21 mouse cellular contexts compared by ENCODE assay signal in the genomic region with DNA sequence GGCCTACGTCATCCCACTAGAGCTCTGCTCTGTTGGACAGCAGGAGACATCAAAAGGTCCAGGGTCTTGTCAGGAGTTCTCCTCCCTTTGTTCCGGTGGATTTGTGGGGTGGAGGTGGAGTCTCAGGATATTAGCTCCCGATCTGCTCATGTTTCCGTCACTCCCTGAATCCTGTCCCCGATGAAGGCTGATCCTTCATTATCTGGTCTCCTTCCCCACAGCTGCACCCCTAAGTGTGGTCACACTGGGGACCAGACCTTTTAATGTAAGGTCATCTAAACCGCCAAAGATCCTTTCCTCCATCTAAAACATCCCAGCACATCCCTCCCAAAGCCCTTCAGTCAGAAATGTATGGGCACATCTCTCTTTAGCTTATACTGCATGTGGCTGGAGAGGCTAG.
DNase-seq lines count a peak whose midpoint lies in the region; ATAC-seq and TF ChIP-seq lines count a peak whose summit lies in the region.
"Had no signal": no experiment of that assay in that cellular context is flagged by ENCODE, and none has a peak within 500 bp of the region (broad histone marks: within the 10 kb centered on the region; RNA-seq: fewer than 3 reads in every experiment).

No protein-coding gene starts in this region.

- WGBS in heart, adult 2 months, result 92% methylated on average over 6 of the region's 6 CpGs
- 77% methylated on average over 6 of the region's 6 CpGs for WGBS in heart, embryonic 12.5 days
- 42% methylated on average over 6 of the region's 6 CpGs for WGBS in kidney, embryonic 16.5 days
- WGBS in stomach, postnatal 0 days, result 95% methylated on average over 6 of the region's 6 CpGs

- H3K36me3 ChIP-seq in heart, adult 2 months (ENCODE audit: control insufficient read depth, insufficient read depth, low read length), result peaks cover 2% of the 10 kb centered on the region; the same call in 1 of the 2 replicates
- H3K36me3 ChIP-seq in heart, embryonic 12.5 days, result no peaks in the 10 kb centered on the region
- no peaks in the 10 kb centered on the region for H3K36me3 ChIP-seq in kidney, embryonic 16.5 days (ENCODE audit: insufficient read depth, low read length)
- no peaks in the 10 kb centered on the region for H3K36me3 ChIP-seq in stomach, postnatal 0 days (ENCODE audit: control insufficient read depth, insufficient read depth, low read length)
- H3K36me3 ChIP-seq: forebrain, embryonic 10.5 days; heart, embryonic 13.5 days; hindbrain, embryonic 10.5 days; hindbrain, embryonic 13.5 days; intestine, embryonic 15.5 days had no signal

- H3K27me3 ChIP-seq in heart, adult 2 months (ENCODE audit: control insufficient read depth, insufficient read depth, low read length), result no peaks in the 10 kb centered on the region
- H3K27me3 ChIP-seq in heart, embryonic 12.5 days (replicated peaks), result no peaks in the 10 kb centered on the region
- no peaks in the 10 kb centered on the region for H3K27me3 ChIP-seq in kidney, embryonic 16.5 days (ENCODE audit: insufficient read depth, low read length)
- no peaks in the 10 kb centered on the region for H3K27me3 ChIP-seq in stomach, postnatal 0 days (ENCODE audit: control insufficient read depth, insufficient read depth, low read length)
- H3K27me3 ChIP-seq: forebrain, embryonic 13.5 days; heart, embryonic 13.5 days; hindbrain, embryonic 13.5 days; intestine, embryonic 15.5 days had no signal

- H3K4me2 ChIP-seq in heart, embryonic 12.5 days, result no peak overlapping the region
- no peak overlapping the region for H3K4me2 ChIP-seq in kidney, embryonic 16.5 days (replicated peaks; ENCODE audit: low read depth, low read length)
- H3K4me2 ChIP-seq in stomach, postnatal 0 days (replicated peaks; ENCODE audit: low read depth), result no peak overlapping the region
- H3K4me2 ChIP-seq: forebrain, embryonic 13.5 days; heart, embryonic 13.5 days; hindbrain, embryonic 13.5 days; intestine, embryonic 15.5 days had no signal

- no peak for ATAC-seq in heart, embryonic 12.5 days (ENCODE audit: insufficient number of reproducible peaks, low FRiP score)
- ATAC-seq in kidney, embryonic 16.5 days (ENCODE audit: low FRiP score, low TSS enrichment), result no peak
- no peak for ATAC-seq in stomach, postnatal 0 days (ENCODE audit: low FRiP score, low TSS enrichment)
- ATAC-seq: CD4-positive, CD25-positive, alpha-beta regulatory T cell, adult 4 months; forebrain, embryonic 13.5 days; forebrain, embryonic 16.5 days; hindbrain, embryonic 16.5 days; intestine, embryonic 15.5 days had no signal

- no peaks in the 10 kb centered on the region for H3K79me2 ChIP-seq in heart, adult 2 months (replicated peaks; ENCODE audit: control insufficient read depth, insufficient read depth, low read length)

- peaks cover 23% of the 10 kb centered on the region for H3K4me1 ChIP-seq in heart, adult 2 months (ENCODE audit: control insufficient read depth, insufficient read depth, low read length)
- H3K4me1 ChIP-seq in heart, embryonic 12.5 days (replicated peaks), result peaks cover 37% of the 10 kb centered on the region
- peaks cover 48% of the 10 kb centered on the region for H3K4me1 ChIP-seq in kidney, embryonic 16.5 days (ENCODE audit: insufficient read depth, low read length)
- H3K4me1 ChIP-seq in stomach, postnatal 0 days (replicated peaks; ENCODE audit: control insufficient read depth, insufficient read depth), result peaks cover 13% of the 10 kb centered on the region; the same call in 1 of the 2 replicates

- no peak for TF ChIP-seq CTCF in heart, adult 2 months (IDR thresholded peaks at IDR 0.05)
- no peak for TF ChIP-seq CTCF in stomach, postnatal 0 days (IDR thresholded peaks at IDR 0.05; ENCODE audit: low read depth)

- no peak for TF ChIP-seq POLR2A in heart, adult 2 months (IDR thresholded peaks at IDR 0.05; ENCODE audit: insufficient read depth, low read depth, low read length)

- no peaks in the 10 kb centered on the region for H3K9me3 ChIP-seq in heart, embryonic 12.5 days (replicated peaks)
- H3K9me3 ChIP-seq in kidney, embryonic 16.5 days (ENCODE audit: low read length), result no peaks in the 10 kb centered on the region
- no peaks in the 10 kb centered on the region for H3K9me3 ChIP-seq in stomach, postnatal 0 days (ENCODE audit: control insufficient read depth, low read length)
- H3K9me3 ChIP-seq: forebrain, embryonic 10.5 days; forebrain, embryonic 13.5 days; heart, embryonic 13.5 days; hindbrain, embryonic 10.5 days; hindbrain, embryonic 13.5 days; intestine, embryonic 15.5 days had no signal

- DNase-seq in heart, adult 2 months, result no peak
- no peak for DNase-seq in kidney, postnatal 10 days
- DNase-seq in stomach, postnatal 0 days (ENCODE audit: low spot score), result no peak
- no peak for DNase-seq in c-Kit-positive CD71-positive TER-119-positive erythroid progenitor cells, embryonic 14.5 days (ENCODE audit: low spot score)
- DNase-seq: adrenal gland, adult 2 months; adrenal gland, postnatal 14 days; cerebellum, adult 18-20 months; cerebellum, adult 9-10 months; cerebellum, postnatal 14 days; gastrocnemius, postnatal 14 days had no signal

- intact Hi-C loops in heart, adult 2 months (cut with DNase I), result loop anchor here (2.0 kb wide), 2 partner anchors 36 to 54 kb away; no protein-coding TSS in a partner anchor

- H3K4me3 ChIP-seq in heart, adult 2 months, result no peak overlapping the region
- H3K4me3 ChIP-seq in heart, embryonic 12.5 days, result no peak overlapping the region
- H3K4me3 ChIP-seq in kidney, embryonic 16.5 days (ENCODE audit: low read length), result no peak overlapping the region
- H3K4me3 ChIP-seq in stomach, postnatal 0 days (ENCODE audit: low read depth, low read length), result no peak overlapping the region
- H3K4me3 ChIP-seq: forebrain, embryonic 10.5 days; forebrain, embryonic 13.5 days; heart, embryonic 13.5 days; hindbrain, embryonic 10.5 days; hindbrain, embryonic 13.5 days; intestine, embryonic 15.5 days had no signal

- TF ChIP-seq EP300 in heart, adult 2 months (IDR thresholded peaks at IDR 0.05; ENCODE audit: insufficient read depth, low read depth, low read length), result no peak
- TF ChIP-seq EP300 in stomach, postnatal 0 days (optimal IDR thresholded peaks at IDR 0.05), result no peak

- H3K27ac ChIP-seq in heart, adult 2 months, result peak overlapping the region; percentile 80
- H3K27ac ChIP-seq in heart, embryonic 12.5 days (ENCODE audit: poor library complexity, severe bottlenecking), result no peak overlapping the region
- peak overlapping the region; percentile 51 for H3K27ac ChIP-seq in kidney, embryonic 16.5 days (ENCODE audit: low read length)
- H3K27ac ChIP-seq in stomach, postnatal 0 days (replicated peaks), result 0 out of 2 replicates have a peak overlapping the region, but pooled peaks have one; percentile 87
- H3K27ac ChIP-seq: forebrain, embryonic 13.5 days; hindbrain, embryonic 10.5 days; hindbrain, embryonic 13.5 days; intestine, embryonic 15.5 days had no signal

- no peak overlapping the region for H3K9ac ChIP-seq in heart, adult 2 months (ENCODE audit: low read depth, low read length)
- H3K9ac ChIP-seq in heart, embryonic 12.5 days, result no peak overlapping the region
- H3K9ac ChIP-seq in kidney, embryonic 16.5 days (replicated peaks; ENCODE audit: low read length), result no peak overlapping the region
- no peak overlapping the region for H3K9ac ChIP-seq in stomach, postnatal 0 days (ENCODE audit: low read length)
- H3K9ac ChIP-seq: forebrain, embryonic 13.5 days; heart, embryonic 13.5 days; hindbrain, embryonic 13.5 days; intestine, embryonic 15.5 days had no signal
